Mouse (Mus musculus): ENCODE data around the gene Myb.

Gene Myb

GRCm38 (mm10) chr10:21128086-21128611, 32.6 kb downstream of the Myb start:
- DNase-seq (ENCODE audit: low spot score): no peak

GRCm38 (mm10) chr10:21118341-21118740, 42.4 kb downstream of the Myb start:
- DNase-seq (ENCODE audit: low spot score): no peak

- DNase-seq (ENCODE audit: low spot score): no peak
Measured at GRCm38 (mm10) chr10:21114459-21114858, 46.3 kb downstream of the Myb start.

- no peak for DNase-seq (ENCODE audit: low spot score)
Measured at GRCm38 (mm10) chr10:21112689-21113088, 48.1 kb downstream of the Myb start.

GRCm38 (mm10) chr10:21109337-21110056, 51.3 kb downstream of the Myb start:
- DNase-seq (ENCODE audit: low spot score): no peak

GRCm38 (mm10) chr10:21108796-21109195, 52.0 kb downstream of the Myb start:
- DNase-seq (ENCODE audit: low spot score): no peak

GRCm38 (mm10) chr10:21108182-21108581, 52.6 kb downstream of the Myb start:
- no peak for DNase-seq (ENCODE audit: low spot score)

- DNase-seq (ENCODE audit: low spot score): no peak
Measured at GRCm38 (mm10) chr10:21105206-21105605, 55.6 kb downstream of the Myb start.

GRCm38 (mm10) chr10:21102689-21103088, 58.1 kb downstream of the Myb start:
- no peak for DNase-seq (ENCODE audit: low spot score)

GRCm38 (mm10) chr10:21101948-21102347, 58.8 kb downstream of the Myb start:
- DNase-seq (ENCODE audit: low spot score): no peak

GRCm38 (mm10) chr10:21100646-21101249, 60.0 kb downstream of the Myb start:
- DNase-seq (ENCODE audit: low spot score): no peak

GRCm38 (mm10) chr10:21099515-21099914, 61.3 kb downstream of the Myb start:
- DNase-seq (ENCODE audit: low spot score): no peak

- no peak for DNase-seq (ENCODE audit: low spot score)
Measured at GRCm38 (mm10) chr10:21095541-21095940, 65.2 kb downstream of the Myb start.

GRCm38 (mm10) chr10:21094896-21095295, 65.9 kb downstream of the Myb start:
- no peak for DNase-seq (ENCODE audit: low spot score)

GRCm38 (mm10) chr10:21093301-21093700, 67.5 kb downstream of the Myb start:
- no peak for DNase-seq (ENCODE audit: low spot score)

GRCm38 (mm10) chr10:21092501-21093270, 68.1 kb downstream of the Myb start:
- DNase-seq (ENCODE audit: low spot score): no peak

- DNase-seq (ENCODE audit: low spot score): no peak
Measured at GRCm38 (mm10) chr10:21090922-21091700, 69.7 kb downstream of the Myb start.

GRCm38 (mm10) chr10:21089541-21089940, 71.2 kb downstream of the Myb start:
- DNase-seq (ENCODE audit: low spot score): no peak

- DNase-seq (ENCODE audit: low spot score): no peak
Measured at GRCm38 (mm10) chr10:21087614-21088232, 73.1 kb downstream of the Myb start.

- DNase-seq (ENCODE audit: low spot score): no peak
Measured at GRCm38 (mm10) chr10:21085044-21085443, 75.7 kb downstream of the Myb start.

GRCm38 (mm10) chr10:21083391-21083918, 77.3 kb downstream of the Myb start:
- DNase-seq (ENCODE audit: low spot score): no peak

Data from ovary, postnatal 10 days (tissue).